Comparison of ENCODE assay signal across 8 mouse cellular contexts in the genomic region with DNA sequence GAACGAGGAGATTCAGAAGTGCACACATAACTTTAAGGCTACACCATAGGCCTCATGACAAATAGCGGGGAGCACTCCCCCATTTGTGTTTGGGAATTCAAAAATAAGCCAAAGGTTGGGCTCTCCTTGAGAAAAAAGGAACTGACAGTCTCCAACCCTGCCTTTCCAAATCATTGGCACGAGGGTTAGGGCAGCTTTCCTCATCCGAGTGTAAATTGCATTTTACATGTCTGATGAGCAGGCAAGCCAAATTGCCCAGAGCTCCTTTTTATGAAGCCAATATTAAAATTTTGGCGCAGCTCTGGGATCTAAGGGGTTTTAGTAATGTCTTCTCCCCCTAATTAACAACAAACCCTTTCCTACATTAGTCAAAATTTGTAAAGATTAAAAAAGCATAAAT. TPM values are rescaled to one million over a fixed set of nuclear protein-coding genes. Genes with fewer than 3 reads are reported as not detected.
DNase-seq lines count a peak whose midpoint lies in the region; ATAC-seq and TF ChIP-seq lines count a peak whose summit lies in the region.

No protein-coding gene starts in this region.

- H3K4me2 ChIP-seq in hindbrain, postnatal 0 days (ENCODE audit: low read depth, low read length): peak overlapping the region; percentile 86
- peak overlapping the region; percentile 97 for H3K4me2 ChIP-seq in neural tube, embryonic 13.5 days

- no peak for ATAC-seq in hindbrain, postnatal 0 days
- no peak for ATAC-seq in neural tube, embryonic 13.5 days (ENCODE audit: low read depth)

- no peaks in the 10 kb centered on the region for H3K36me3 ChIP-seq in hindbrain, postnatal 0 days (ENCODE audit: insufficient read depth, low read length)
- no peaks in the 10 kb centered on the region for H3K36me3 ChIP-seq in neural tube, embryonic 13.5 days

- no peak for TF ChIP-seq CTCF in hindbrain, postnatal 0 days (IDR thresholded peaks at IDR 0.05; ENCODE audit: low read depth)

- H3K27ac ChIP-seq in hindbrain, postnatal 0 days: no peak overlapping the region
- H3K27ac ChIP-seq in neural tube, embryonic 13.5 days (replicated peaks): no peak overlapping the region

- intact Hi-C loops in left cerebral cortex, postnatal 4 days (cut with DNase I): loop anchor here (2.0 to 10.0 kb wide), 2 partner anchors 606 to 672 kb away; no protein-coding TSS in a partner anchor
- intact Hi-C loops in left cerebral cortex, postnatal 25 days (cut with DNase I): loop anchor here (2.0 kb wide), 1 partner anchor 606 kb away; no protein-coding TSS in a partner anchor

- H3K4me3 ChIP-seq in hindbrain, postnatal 0 days (ENCODE audit: low read length): peak overlapping the region; percentile 48; the same call in 1 of the 2 replicates
- peak overlapping the region; percentile 55 for H3K4me3 ChIP-seq in neural tube, embryonic 13.5 days

- peaks cover 14% of the 10 kb centered on the region for H3K4me1 ChIP-seq in hindbrain, postnatal 0 days (ENCODE audit: insufficient read depth, low read length)
- peaks cover 57% of the 10 kb centered on the region for H3K4me1 ChIP-seq in neural tube, embryonic 13.5 days (replicated peaks)

- H3K27me3 ChIP-seq in hindbrain, postnatal 0 days (ENCODE audit: insufficient read depth, low read length): peaks cover 8% of the 10 kb centered on the region; the same call in 1 of the 2 replicates
- H3K27me3 ChIP-seq in neural tube, embryonic 13.5 days: peaks cover 40% of the 10 kb centered on the region

- 24% methylated on average over 5 of the region's 5 CpGs for WGBS in hindbrain, postnatal 0 days
- WGBS in neural tube, embryonic 13.5 days: 28% methylated on average over 5 of the region's 5 CpGs

- no peak overlapping the region for H3K9ac ChIP-seq in hindbrain, postnatal 0 days (replicated peaks; ENCODE audit: low read length)
- H3K9ac ChIP-seq in neural tube, embryonic 13.5 days: peak overlapping the region; percentile 38

- H3K9me3 ChIP-seq in hindbrain, postnatal 0 days (ENCODE audit: low read length): no peaks in the 10 kb centered on the region
- no peaks in the 10 kb centered on the region for H3K9me3 ChIP-seq in neural tube, embryonic 13.5 days

- DNase-seq in cerebellum, postnatal 10 days: peak; percentile 62 to 67
- no peak for DNase-seq in cerebellum, adult 11 months
- peak; percentile 20 for DNase-seq in left cerebral cortex, postnatal 4 days
- DNase-seq in left cerebral cortex, postnatal 25 days (ENCODE audit: low spot score in 2 of 2): no peak
- peak; percentile 36 for DNase-seq in hindbrain, postnatal 0 days (ENCODE audit: low spot score)
- no peak for DNase-seq in spleen, adult 12 weeks (ENCODE audit: low spot score)
- no peak for DNase-seq in gastrocnemius, postnatal 25 days

RNA-seq across cellular contexts. Expression of a gene that starts 2.1 kb away (rescaled TPM):
- 10 to 100 TPM; 10.9 to 12.9 TPM for total RNA-seq in left cerebral cortex, postnatal 4 days (2021)
- 1 to 10 TPM; 6.5 to 7.7 TPM for total RNA-seq in left cerebral cortex, postnatal 25 days (2021)
- total RNA-seq in hindbrain, postnatal 0 days (2014; rRNA removed): 17.0 and 18.2 TPM in 2 replicates
- 5.9 and 6.9 TPM in 2 replicates for polyA plus RNA-seq in hindbrain, postnatal 0 days (2015; fragmentation: Nextera tagmentation; extraction: Ambion mirVana)
- 12.1 and 15.6 TPM in 2 replicates for polyA plus RNA-seq in neural tube, embryonic 13.5 days (2015; fragmentation: Nextera tagmentation; extraction: Ambion mirVana)
- total RNA-seq in gastrocnemius, postnatal 25 days (2021): 10 to 100 TPM in 1 of 2 experiments, 1 to 10 TPM in 1; 8.8 to 20.8 TPM

RNA-seq across cellular contexts. Expression of a gene that starts 43.2 kb away (rescaled TPM):
- 100 to 1,000 TPM; 293 to 311 TPM for total RNA-seq in left cerebral cortex, postnatal 4 days (2021)
- total RNA-seq in left cerebral cortex, postnatal 25 days (2021): 100 to 1,000 TPM; 397 to 417 TPM
- total RNA-seq in hindbrain, postnatal 0 days (2014; rRNA removed): 376 and 422 TPM in 2 replicates
- polyA plus RNA-seq in hindbrain, postnatal 0 days (2015; fragmentation: Nextera tagmentation; extraction: Ambion mirVana): 1,132 and 1,136 TPM in 2 replicates
- polyA plus RNA-seq in neural tube, embryonic 13.5 days (2015; fragmentation: Nextera tagmentation; extraction: Ambion mirVana): 881 and 912 TPM in 2 replicates
- 100 to 1,000 TPM; 398 to 435 TPM for total RNA-seq in gastrocnemius, postnatal 25 days (2021)

Comparison
In these comparisons a context has a peak if more than half of its experiments do, and no peak if none do; other contexts are left out.
1. DNase-seq: peak in cerebellum, postnatal 10 days (2 of 2), left cerebral cortex, postnatal 4 days (single experiment) and hindbrain, postnatal 0 days (single experiment); none in cerebellum, adult 11 months (single experiment), left cerebral cortex, postnatal 25 days (0 of 2), spleen, adult 12 weeks (single experiment) and gastrocnemius, postnatal 25 days (single experiment).